Mouse (Mus musculus) liver, adult 10 weeks (tissue): Measurements from ENCODE around the gene Itga10. TPM values are rescaled to one million over a fixed set of nuclear protein-coding genes. Genes with fewer than 3 reads are reported as not detected.

Source experiments
- polyA plus RNA-seq: library from polyadenylated mRNA; stranded (reverse); fragments of 350-450 nt; fragmentation: Illumina TruSeq; extraction: RNeasy Lipid Tissue Mini Kit (QIAGEN cat#74804); gene quantifications from one replicate; pipeline ENCODE4 v1.2.3, GENCODE M21; 2014; ENCODE audit warnings: low read depth, low replicate concordance

Itga10 gene
- polyA plus RNA-seq, result 0.26 TPM

GRCm38 (mm10) chr3:96645018-96645649 is at the start of gene Itga10:
Itga10 (plus strand) TSS chr3:96645584.

GRCm38 (mm10) chr3:96596228-96596707 is 49.1 kb upstream of the Itga10 start, which contains the start of gene Ankrd34a:
Ankrd34a (plus strand) TSS chr3:96596636.

GRCm38 (mm10) chr3:96600639-96601250 is 44.6 kb upstream of the Itga10 start, which contains the start of gene Lix1l:
Lix1l (plus strand) TSS chr3:96601149.

GRCm38 (mm10) chr3:96629729-96630600 is 15.4 kb upstream of the Itga10 start, which contains the start of gene Rbm8a:
Rbm8a (plus strand) TSS chr3:96629933.

GRCm38 (mm10) chr3:96634928-96635879 is 10.2 kb upstream of the Itga10 start, which contains the start of the genes Pex11b and Gm42957:
Pex11b (plus strand) TSS chr3:96635376.
Gm42957 (plus strand) TSS chr3:96635474.

GRCm38 (mm10) chr3:96669727-96670468 is 24.5 kb downstream of the Itga10 start, which contains the start of gene Ankrd35:
Ankrd35 (plus strand) TSS chr3:96670131.

GRCm38 (mm10) chr3:96696198-96696765 is 50.9 kb downstream of the Itga10 start, which contains the start of gene Pias3:
Pias3 (plus strand) TSS chr3:96696384.

GRCm38 (mm10) chr3:96707903-96708683 is 62.7 kb downstream of the Itga10 start, which contains the start of gene Nudt17:
Nudt17 (minus strand) TSS chr3:96708562.

Other genes starting within 250 kb of the Itga10 start
- not detected for gene BC107364, start 193.3 kb upstream of the Itga10 start, polyA plus RNA-seq
- 65.1 TPM for gene Hfe2, start 120.4 kb upstream of the Itga10 start, polyA plus RNA-seq
- 30.9 TPM for gene Txnip, start 87.6 kb upstream of the Itga10 start, polyA plus RNA-seq
- not detected for gene Gm16253, start 68.6 kb upstream of the Itga10 start, polyA plus RNA-seq
- gene Polr3gl, start 51.4 kb upstream of the Itga10 start, polyA plus RNA-seq, result 22.8 TPM
- gene Ankrd34a, start 48.9 kb upstream of the Itga10 start, polyA plus RNA-seq, result not detected
- 3.8 TPM for gene Lix1l, start 44.4 kb upstream of the Itga10 start, polyA plus RNA-seq
- 21.6 TPM for gene Rbm8a, start 15.7 kb upstream of the Itga10 start, polyA plus RNA-seq
- 14.7 TPM for gene Pex11b, start 10.2 kb upstream of the Itga10 start, polyA plus RNA-seq
- not detected for gene Gm42957, start 10.1 kb upstream of the Itga10 start, polyA plus RNA-seq
- gene Ankrd35, start 24.5 kb downstream of the Itga10 start, polyA plus RNA-seq, result not detected
- 2.7 TPM for gene Pias3, start 50.8 kb downstream of the Itga10 start, polyA plus RNA-seq
- not detected for gene Nudt17, start 63.0 kb downstream of the Itga10 start, polyA plus RNA-seq
- gene Polr3c, start 82.0 kb downstream of the Itga10 start, polyA plus RNA-seq, result 11.7 TPM
- 65.2 TPM for gene Rnf115, start 82.1 kb downstream of the Itga10 start, polyA plus RNA-seq
- 28.7 TPM for gene Pdzk1, start 183.7 kb downstream of the Itga10 start, polyA plus RNA-seq
- gene Cd160, start 183.8 kb downstream of the Itga10 start, polyA plus RNA-seq, result 0.48 TPM